Mouse (Mus musculus) heart, adult 8-10 months (tissue): ENCODE measurements around the gene Kcnd1. TPM values are rescaled to one million over a fixed set of nuclear protein-coding genes. Genes with fewer than 3 reads are reported as not detected.
A peak's percentile ranks its signal among the peaks of the same experiment; 100 is the strongest.

Experiments
- DNase-seq: peaks from one replicate; pipeline ENCODE4 v3.0.0; 2022; ENCODE audit warnings: low spot score
- microRNA-seq: library from miRNA; unstranded; fragments of <30 nt; microRNA quantifications from one replicate; pipeline ENCODE4 v1.2.0, GENCODE M21; 2022
- total RNA-seq, 4 experiments: library from RNA; stranded (reverse); gene quantifications; 2 replicates each; pipeline ENCODE4 v1.2.4; 2022

Kcnd1 gene
- total RNA-seq, 4 experiments from 2014 or later = 0.23 to 0.30 (median 0.27) TPM

- DNase-seq = no peak
These were observed 32.5 kb downstream of the Kcnd1 start for GRCm38 (mm10) chrX:7854578-7854977.

DNA sequence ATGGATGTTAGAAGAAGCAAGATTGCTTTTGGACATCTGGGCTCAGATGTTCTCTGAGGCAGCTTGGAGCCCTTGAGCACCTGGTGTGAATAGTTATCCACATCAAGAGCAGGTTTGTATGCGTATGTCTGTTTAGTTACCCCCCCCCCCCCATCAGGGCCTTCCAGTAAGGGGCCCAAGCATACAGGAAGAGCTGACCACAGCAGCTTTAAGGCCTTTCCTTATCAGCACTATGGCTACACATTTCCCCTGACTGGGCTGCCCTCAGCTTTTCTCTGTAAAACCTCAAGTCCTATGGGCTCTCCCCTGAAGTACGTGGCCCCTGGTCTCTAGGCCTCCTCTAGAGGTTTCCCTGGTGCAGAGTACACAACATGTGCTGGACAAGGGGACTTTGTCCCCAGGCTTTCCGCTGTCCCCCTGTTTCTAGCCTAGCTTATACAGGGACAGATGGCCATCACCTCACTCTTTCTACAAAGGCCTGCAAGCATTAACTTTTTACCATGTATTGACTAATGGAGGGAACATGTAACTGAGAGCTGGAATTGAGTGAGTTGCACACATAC lies 37.2 kb downstream of the Kcnd1 start:
- no peak for DNase-seq

DNA sequence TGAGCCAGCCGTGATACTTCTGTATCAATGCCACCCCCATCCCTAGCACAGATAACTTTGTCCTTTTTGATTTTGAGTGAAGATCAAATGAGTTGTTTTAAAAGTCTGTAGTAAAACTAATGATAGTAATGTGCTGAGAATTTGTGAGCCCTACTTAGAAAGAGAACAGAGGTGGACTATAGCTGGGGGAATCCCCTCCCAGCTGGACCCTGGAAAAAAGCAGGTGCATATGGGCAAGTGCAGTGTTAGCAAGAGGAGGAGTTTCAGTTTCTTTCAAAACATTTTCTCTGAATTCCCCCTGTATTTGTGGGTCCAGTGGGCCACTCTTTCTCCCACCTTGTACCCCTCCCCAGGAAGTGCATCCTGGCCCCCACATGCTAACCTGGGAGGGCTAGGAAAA lies 41.1 kb downstream of the Kcnd1 start:
- no peak for DNase-seq

DNA sequence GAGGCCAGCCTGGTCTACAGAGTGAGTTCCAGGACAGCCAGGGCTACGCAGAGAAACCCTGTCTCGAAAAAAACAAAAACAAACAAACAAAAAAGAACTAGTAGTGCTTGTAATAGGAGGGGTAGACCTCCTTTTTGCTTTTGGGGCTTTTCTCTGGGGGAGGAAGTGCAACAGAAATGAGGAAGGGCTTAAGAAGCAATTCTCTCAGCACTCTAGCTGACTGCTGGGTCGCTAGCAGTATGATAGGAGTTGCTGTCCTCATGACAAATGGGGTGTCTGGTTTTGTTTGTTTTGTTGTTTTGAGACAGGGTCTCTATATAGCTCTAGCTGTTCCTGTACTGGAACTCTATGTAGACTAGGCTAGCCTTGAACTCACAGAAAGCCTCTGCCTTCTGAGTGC lies 42.5 kb downstream of the Kcnd1 start:
- no peak for DNase-seq

GRCm38 (mm10) chrX:7865343-7865742 lies 43.3 kb downstream of the Kcnd1 start:
- no peak for DNase-seq

GRCm38 (mm10) chrX:7865786-7866185 lies 43.7 kb downstream of the Kcnd1 start:
- DNase-seq = no peak

- DNase-seq = no peak
These were observed 45.1 kb downstream of the Kcnd1 start for GRCm38 (mm10) chrX:7867141-7867540.

DNA sequence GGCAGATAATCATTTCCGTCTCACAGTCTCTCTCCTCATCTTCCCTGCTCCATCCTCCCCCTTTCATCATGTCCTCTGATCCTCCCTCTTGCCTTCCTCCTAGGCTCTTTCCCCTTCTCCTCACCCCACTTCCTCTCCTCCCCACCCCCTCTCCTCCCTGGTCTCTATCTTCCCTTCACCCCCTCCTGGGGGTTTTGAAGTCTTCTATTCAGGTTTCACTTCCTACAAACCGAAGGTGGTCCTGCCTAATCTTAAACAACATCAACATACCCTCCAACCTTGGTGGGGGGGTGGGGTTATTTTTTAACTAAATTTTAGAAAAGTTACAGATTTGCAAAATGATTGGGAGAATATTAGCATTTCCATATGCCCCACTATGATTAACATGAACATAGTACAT lies 46.4 kb downstream of the Kcnd1 start:
- DNase-seq = no peak

DNA sequence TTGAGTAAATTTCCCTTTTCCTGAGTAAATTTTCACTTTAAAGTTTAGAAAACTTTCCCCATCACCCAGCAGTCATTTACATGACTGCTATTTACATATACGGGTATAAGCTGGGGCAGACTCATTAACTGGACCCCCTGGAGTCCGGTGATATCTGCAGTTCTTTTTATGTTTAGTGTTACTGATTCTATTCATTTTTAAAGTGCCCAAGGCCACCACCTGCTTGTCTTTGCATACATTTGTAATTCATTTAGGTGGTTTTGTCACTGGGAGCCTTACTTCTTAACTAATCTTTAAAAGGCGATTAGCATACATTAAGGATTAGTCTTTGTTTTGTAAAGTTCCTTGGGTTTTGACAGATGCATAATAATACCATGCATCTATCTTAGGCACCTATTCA lies 47.7 kb downstream of the Kcnd1 start:
- no peak for DNase-seq

- peak; percentile 59 for DNase-seq
These were observed 55.9 kb downstream of the Kcnd1 start, which contains the start of gene Pim2 for GRCm38 (mm10) chrX:7878007-7878419. Gene Pim2 (plus strand): TSS chrX:7878262.

DNA sequence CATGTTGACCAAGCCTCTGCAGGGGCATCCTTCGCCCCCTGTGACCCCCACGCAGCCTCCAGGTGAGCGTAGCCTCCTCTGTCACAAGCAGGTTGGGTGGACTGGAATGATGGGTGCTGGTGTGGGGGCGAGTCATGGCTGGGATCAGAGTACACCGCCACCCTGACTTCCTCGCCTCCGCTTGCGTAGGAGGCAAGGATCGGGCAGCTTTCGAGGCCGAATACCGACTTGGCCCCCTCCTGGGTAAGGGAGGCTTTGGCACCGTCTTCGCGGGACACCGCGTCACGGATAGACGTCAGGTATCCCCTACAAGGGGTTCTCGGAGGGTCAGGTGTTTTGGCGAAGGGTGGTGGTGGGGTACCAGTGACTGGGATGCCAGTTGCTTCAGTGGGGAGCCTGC lies 56.4 kb downstream of the Kcnd1 start:
- no peak for DNase-seq

DNA sequence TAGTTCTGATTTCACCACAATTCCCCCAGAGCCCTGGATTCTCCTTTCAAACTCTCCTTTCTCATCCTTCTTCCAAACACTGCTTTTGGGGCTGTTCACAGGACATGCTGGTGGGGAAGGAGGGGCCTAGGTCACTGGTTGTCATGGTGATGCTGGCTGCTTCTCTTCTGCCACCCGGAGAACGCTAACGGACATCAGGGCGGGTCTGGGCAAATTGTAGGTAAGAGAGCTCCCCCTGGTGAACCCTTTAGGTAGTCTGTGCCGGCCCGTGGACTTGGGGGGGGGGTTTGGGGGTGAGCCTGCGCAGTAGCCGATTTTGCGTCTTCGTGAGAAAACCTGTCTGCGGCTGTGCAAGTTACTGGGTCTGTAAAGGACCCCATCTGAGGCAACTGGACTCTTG lies 57.7 kb downstream of the Kcnd1 start:
- peak; percentile 34 for DNase-seq

GRCm38 (mm10) chrX:7883841-7884567 lies 61.9 kb downstream of the Kcnd1 start, which contains the start of gene Slc35a2:
Gene Slc35a2 (plus strand): TSS chrX:7884028.
- peak; percentile 92 for DNase-seq

Small RNAs within 50 kb of the gene (microRNA-seq; reads per million reads assigned to microRNA genes)
- gene Mir1198 = 45.4 reads per million, percentile 47 among the genes with 10 or more reads in this experiment

Other genes starting within 250 kb of the Kcnd1 start
- gene Foxp3, start 248.6 kb upstream of the Kcnd1 start, total RNA-seq = not detected
- 1 to 10 TPM; 3.5 to 5.7 (median 4.6) TPM for gene Ppp1r3f, start 248.0 kb upstream of the Kcnd1 start, total RNA-seq
- 10 to 100 TPM in 3 of 4 experiments, 1 to 10 TPM in 1; 8.5 to 11.9 (median 11.1) TPM for gene Ccdc22, start 216.8 kb upstream of the Kcnd1 start, total RNA-seq
- not detected for gene Cacna1f, start 215.2 kb upstream of the Kcnd1 start, total RNA-seq
- gene Syp, start 183.8 kb upstream of the Kcnd1 start, total RNA-seq = 1 to 10 TPM; 2.9 to 5.4 (median 3.8) TPM
- 10 to 100 TPM; 18.8 to 22.2 (median 19.5) TPM for gene Prickle3, start 165.0 kb upstream of the Kcnd1 start, total RNA-seq
- 10 to 100 TPM; 39.8 to 56.9 (median 51.1) TPM for gene Plp2, start 150.9 kb upstream of the Kcnd1 start, total RNA-seq
- gene Magix, start 141.0 kb upstream of the Kcnd1 start, total RNA-seq = 10 to 100 TPM; 26.1 to 30.3 (median 28.8) TPM
- 10 to 100 TPM; 18.3 to 21.9 (median 21.3) TPM for gene Gpkow, start 125.2 kb upstream of the Kcnd1 start, total RNA-seq
- 10 to 100 TPM; 34.4 to 60.5 (median 46.7) TPM for gene Wdr45, start 108.0 kb upstream of the Kcnd1 start, total RNA-seq
- gene Gm45208, start 100.0 kb upstream of the Kcnd1 start, total RNA-seq = not detected
- 1 to 10 TPM; 4.3 to 6.7 (median 5.7) TPM for gene Praf2, start 93.8 kb upstream of the Kcnd1 start, total RNA-seq
- 1 to 10 TPM in 1 of 4 experiments, under 1 TPM in 3; 0.37 to 1.0 (median 0.73) TPM for gene Ccdc120, start 71.4 kb upstream of the Kcnd1 start, total RNA-seq
- 10 to 100 TPM; 11.9 to 16.9 (median 14.8) TPM for gene Tfe3, start 59.7 kb upstream of the Kcnd1 start, total RNA-seq
- 10 to 100 TPM; 23.1 to 26.1 (median 24.7) TPM for gene Gripap1, start 32.5 kb upstream of the Kcnd1 start, total RNA-seq
- gene Otud5, start 19.1 kb downstream of the Kcnd1 start, total RNA-seq = 10 to 100 TPM; 20.0 to 24.9 (median 21.5) TPM
- 1 to 10 TPM; 2.4 to 6.1 (median 3.7) TPM for gene Pim2, start 56.0 kb downstream of the Kcnd1 start, total RNA-seq
- 10 to 100 TPM in 3 of 4 experiments, 1 to 10 TPM in 1; 8.9 to 18.3 (median 13.5) TPM for gene Slc35a2, start 61.7 kb downstream of the Kcnd1 start, total RNA-seq
- gene Pqbp1, start 77.0 kb downstream of the Kcnd1 start, total RNA-seq = 10 to 100 TPM; 20.0 to 24.0 (median 20.9) TPM
- gene Timm17b, start 77.1 kb downstream of the Kcnd1 start, total RNA-seq = 10 to 100 TPM; 44.7 to 50.5 (median 46.7) TPM
- not detected for gene Gm10491, start 85.5 kb downstream of the Kcnd1 start, total RNA-seq
- not detected for gene Gm10490, start 87.3 kb downstream of the Kcnd1 start, total RNA-seq
- gene Pcsk1n, start 97.5 kb downstream of the Kcnd1 start, total RNA-seq = under 1 TPM; 0.11 to 0.20 (median 0.16) TPM
- gene Eras, start 106.3 kb downstream of the Kcnd1 start, total RNA-seq = not detected
- 10 to 100 TPM; 10.4 to 11.5 (median 10.9) TPM for gene Hdac6, start 125.6 kb downstream of the Kcnd1 start, total RNA-seq
- gene Gata1, start 155.8 kb downstream of the Kcnd1 start, total RNA-seq = under 1 TPM in 1 of 4 experiments, not detected in 3; 0.32 TPM
- gene Glod5, start 196.2 kb downstream of the Kcnd1 start, total RNA-seq = not detected